Mouse (Mus musculus) G1E (cell line): ENCODE results near the gene Med20.

Source experiments
- CTCF ChIP-seq: IDR thresholded peaks from 2 replicates; pipeline ENCODE4 v1.5.1; 2012; ENCODE audit warnings: low read depth, low read length, inconsistent platforms, mixed read lengths
- GATA1 ChIP-seq: IDR thresholded peaks from 2 replicates; pipeline ENCODE4 v1.6.1; 2012; ENCODE audit warnings: borderline replicate concordance, low read length, inconsistent platforms, mixed read lengths
- TAL1 ChIP-seq: conservative IDR thresholded peaks from 2 replicates; pipeline ENCODE4 v1.6.1; 2012; ENCODE audit warnings: low read depth, low read length, inconsistent platforms, mixed read lengths

GRCm38 (mm10) chr17:47629717-47630677 lies 18.6 kb downstream of the Med20 start:
- TF ChIP-seq CTCF (no peak), TAL1 (no peak), GATA1 (no peak)
